Mouse (Mus musculus): ENCODE measurements around the gene Tbp.

Gene Tbp

DNA sequence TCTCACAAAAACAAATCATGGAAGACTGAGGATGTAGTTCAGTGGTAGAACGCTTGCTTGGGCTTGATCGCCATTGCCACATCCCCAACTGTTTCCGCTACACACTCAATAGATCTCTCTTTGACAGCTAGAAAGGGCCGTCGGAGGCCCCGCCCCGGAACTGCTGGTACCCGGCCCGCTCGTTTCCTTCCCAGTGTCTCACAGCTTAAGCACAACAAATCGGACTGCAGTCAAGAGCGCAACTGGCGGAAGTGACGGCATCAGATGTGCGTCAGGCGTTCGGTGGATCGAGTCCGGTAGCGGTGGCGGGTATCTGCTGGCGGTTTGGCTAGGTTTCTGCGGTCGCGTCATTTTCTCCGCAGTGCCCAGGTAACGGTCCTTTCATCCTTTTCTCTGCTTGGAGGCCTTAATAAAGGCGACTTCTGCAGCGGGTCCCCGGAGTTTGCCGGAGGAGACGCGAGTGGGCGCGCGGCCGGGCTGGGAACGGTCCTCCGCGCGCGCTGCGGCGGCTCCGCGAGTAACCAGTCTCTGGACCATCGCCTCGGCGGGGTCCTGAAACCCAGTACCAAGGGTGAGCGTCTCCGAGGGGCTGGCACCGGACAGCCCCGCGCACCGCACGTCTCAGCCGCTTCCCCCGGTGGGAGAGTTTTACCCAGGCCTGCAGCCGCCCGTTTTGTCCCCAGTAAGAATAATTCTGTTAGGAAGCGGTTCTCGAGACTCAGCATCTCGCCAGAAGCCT, at the start of gene Tbp, which contains the start of gene Psmb1:
Gene Tbp (plus strand): TSS at position 233 of the 739 bp plus-strand sequence.
Gene Psmb1 (minus strand): TSS at position 96 of the 739 bp plus-strand sequence.
- DNase-seq (ENCODE audit: low spot score in 2 of 2), result peak; percentile 98

DNA sequence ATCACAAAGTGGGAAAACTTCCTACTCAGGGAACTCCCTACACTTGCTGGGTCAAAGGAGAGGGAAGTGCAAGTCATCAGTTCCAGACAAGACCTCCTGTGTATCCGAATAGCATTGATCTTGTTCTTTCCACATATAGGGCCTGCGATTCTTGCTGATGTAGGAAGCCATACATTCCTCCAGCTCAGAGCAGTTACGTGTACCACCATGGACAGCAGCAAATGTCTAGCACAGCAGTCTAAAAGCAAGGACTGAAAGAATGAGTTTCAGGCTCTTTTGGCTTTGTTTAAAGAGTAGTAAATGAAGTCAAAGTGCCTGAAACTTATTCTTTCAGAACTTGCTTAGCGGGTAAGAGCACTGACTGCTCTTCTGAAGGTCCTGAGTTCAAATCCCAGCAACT, 44.5 kb upstream of the Tbp start:
- no peak for DNase-seq (ENCODE audit: low spot score in 2 of 2)

DNA sequence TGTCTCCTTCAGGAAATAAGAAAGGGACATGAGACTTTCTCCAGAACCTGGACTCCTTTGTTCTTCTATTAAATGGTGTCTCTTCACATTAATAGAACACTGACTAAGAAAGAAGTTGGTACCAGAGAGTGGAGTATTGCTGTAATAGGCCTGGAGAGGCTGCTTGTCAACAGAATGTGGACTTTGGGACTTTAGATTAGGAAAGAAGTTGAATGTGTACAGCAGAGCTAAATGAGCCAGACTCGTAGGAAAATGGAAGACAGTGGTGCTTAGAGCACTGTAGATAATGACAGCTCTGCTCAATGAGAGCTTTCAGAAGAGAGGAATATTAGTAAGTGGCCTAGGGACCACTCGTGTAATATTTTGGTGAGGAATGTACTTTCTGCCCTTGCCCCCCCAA, 43.1 kb upstream of the Tbp start:
- DNase-seq (ENCODE audit: low spot score in 2 of 2), result no peak

GRCm38 (mm10) chr17:15459761-15460160, 39.9 kb upstream of the Tbp start:
- no peak for DNase-seq (ENCODE audit: low spot score in 2 of 2)

DNA sequence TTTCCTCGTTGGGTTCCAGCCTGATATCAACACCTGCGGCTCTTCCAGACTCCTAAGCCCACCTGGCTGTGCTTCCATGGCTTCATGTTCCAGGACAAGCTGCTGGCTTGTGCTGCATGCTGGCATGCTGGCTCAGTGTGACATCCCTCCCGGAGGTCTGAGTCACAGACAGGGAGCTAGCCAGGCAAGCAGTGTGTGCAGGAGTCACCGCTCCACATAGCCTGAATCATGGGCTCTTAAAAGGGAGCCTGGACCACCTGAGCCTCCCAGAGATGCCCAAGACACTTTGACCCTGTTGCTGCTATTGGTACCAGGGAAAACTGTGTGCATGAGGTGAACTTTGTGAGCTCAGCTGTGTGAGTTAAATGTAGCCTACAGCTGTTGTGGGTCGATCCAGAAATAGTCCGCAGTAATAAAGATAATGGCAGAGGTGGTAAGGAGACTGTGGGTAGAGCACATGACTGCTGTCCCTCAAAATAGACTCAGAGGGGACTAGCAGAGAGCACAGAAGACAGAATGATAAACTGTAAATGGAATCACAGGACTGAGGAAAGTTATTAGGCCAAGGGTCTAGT, 37.7 kb upstream of the Tbp start:
- DNase-seq (ENCODE audit: low spot score in 2 of 2), result no peak

- peak; percentile 51 to 52 for DNase-seq (ENCODE audit: low spot score in 2 of 2)
These were observed 32.0 kb upstream of the Tbp start for GRCm38 (mm10) chr17:15467669-15468068.

GRCm38 (mm10) chr17:15472671-15473070, 27.0 kb upstream of the Tbp start:
- DNase-seq (ENCODE audit: low spot score in 2 of 2), result no peak

DNA sequence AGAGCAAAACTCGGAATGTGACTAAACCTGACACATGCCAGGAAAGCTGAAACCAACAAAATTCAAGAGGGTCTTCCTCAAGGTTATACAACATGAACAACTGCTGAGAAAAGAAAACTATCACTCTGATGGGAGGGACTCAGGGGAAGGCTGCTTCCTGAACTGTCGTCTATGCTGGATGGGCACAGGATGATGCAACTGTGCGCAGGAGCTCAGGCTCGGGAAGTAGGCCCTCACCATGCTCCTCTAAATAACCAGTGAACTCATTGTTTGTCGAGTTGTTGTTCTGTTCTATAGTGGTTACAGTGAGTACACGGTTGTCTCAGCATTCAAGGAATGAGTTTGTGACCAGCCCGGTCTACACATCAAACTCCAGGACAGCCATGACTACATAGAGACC, 9.1 kb upstream of the Tbp start:
- no peak for DNase-seq (ENCODE audit: low spot score in 2 of 2)

- peak; percentile 93 for DNase-seq (ENCODE audit: low spot score in 2 of 2)
These were observed 1.6 kb upstream of the Tbp start for GRCm38 (mm10) chr17:15497882-15498752.

DNA sequence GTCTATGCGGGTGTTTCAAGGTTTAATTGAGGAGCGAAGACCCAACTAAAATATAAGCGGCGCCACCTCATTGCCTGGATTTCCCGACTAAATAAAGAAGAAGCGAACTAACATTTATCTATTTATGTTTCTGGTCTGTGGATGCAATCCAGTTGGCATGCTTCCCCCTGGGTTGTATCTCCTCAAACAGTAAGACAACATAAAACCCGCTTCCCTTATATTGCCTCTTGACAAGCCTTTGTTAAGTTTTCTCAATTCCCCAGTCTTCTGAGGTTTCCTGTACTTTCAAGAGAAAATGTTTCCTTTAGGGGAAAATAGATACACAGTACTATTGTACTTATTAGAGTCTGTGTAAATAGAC, 955 bp upstream of the Tbp start:
- DNase-seq (ENCODE audit: low spot score in 2 of 2), result no peak

DNA sequence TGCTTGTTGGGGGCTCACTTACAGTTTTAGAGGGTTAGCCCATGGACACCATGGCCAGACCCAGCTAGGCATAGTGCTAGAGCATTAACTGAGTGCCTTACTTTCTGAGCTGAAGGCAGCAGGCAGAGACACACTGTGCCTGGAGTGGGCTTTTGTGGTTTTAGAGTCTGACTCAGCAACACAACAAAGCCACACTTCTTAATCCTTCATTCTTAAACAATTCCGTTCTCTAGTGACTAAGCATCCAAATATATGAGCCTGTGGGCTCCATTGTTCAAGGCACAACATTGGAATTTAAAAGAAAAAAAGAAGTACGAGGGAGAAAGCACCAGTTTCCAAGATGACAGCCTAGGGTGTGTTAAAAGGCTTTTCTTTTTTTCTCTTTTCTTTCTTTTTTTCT, 11.0 kb downstream of the Tbp start:
- no peak for DNase-seq (ENCODE audit: low spot score in 2 of 2)

GRCm38 (mm10) chr17:15517776-15518175, 18.1 kb downstream of the Tbp start:
- DNase-seq (ENCODE audit: low spot score in 2 of 2), result no peak

DNA sequence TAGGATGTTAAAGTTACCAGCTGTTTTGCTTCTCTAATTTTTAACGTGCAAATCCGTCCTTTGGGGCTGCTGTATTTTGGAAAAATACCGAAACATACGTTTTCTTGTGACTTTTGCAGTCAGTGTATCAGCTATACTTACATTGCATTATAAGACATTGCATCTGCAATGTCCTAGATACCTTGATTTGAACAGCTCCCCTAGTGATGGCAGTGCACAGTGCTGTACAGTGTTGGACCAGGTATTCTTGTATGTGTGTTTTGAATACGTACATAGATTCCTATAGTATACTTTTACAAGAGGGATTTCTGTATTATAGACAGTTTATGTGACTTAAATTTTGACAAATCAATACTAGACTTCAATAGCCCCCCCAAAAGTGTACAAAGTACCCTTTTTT, 18.5 kb downstream of the Tbp start:
- no peak for DNase-seq (ENCODE audit: low spot score in 2 of 2)

DNA sequence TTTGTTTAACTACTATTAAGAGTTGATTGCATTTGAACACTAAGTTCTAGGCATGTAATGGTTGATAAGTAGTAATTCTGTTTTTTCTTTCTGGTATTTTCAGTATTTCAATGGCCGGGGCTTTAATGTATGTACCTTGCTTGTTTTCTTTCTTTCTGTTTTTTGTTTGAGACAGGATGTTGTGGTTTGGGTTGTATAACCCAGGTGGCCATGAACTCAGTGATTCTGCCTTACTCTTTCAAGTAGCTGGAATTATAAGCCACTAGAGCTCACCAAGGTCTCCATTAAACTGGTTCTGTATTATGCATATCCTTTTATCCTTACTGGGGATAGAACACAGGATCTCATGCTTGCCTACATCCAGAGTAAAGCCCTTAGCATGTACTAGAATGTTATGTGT, 19.1 kb downstream of the Tbp start:
- no peak for DNase-seq (ENCODE audit: low spot score in 2 of 2)

DNA sequence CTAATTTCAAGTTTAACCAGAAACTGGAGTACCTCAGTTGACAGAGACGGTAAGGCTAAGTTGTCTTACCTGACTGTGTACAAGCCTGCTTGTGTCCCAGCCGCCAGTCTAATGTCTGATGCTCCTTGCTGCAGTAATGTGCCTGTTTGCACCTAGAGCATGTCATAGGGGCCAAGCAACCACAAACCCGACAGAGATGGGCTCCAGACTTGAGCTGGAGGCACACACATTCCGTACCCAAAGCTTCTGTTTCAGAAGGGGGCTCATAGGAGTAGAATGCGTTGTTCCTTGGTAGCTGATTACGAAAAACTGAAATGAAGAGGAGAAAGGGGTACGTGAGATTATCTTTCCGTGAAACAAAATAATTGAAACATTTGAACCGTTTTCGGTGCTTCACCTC, 26.6 kb downstream of the Tbp start:
- DNase-seq (ENCODE audit: low spot score in 2 of 2), result no peak

- peak; percentile 81 to 87 for DNase-seq (ENCODE audit: low spot score in 2 of 2)
These were observed 27.5 kb downstream of the Tbp start, which contains the start of gene Pdcd2 for GRCm38 (mm10) chr17:15526986-15527810. Gene Pdcd2 (minus strand): TSS chr17:15527301.

DNA sequence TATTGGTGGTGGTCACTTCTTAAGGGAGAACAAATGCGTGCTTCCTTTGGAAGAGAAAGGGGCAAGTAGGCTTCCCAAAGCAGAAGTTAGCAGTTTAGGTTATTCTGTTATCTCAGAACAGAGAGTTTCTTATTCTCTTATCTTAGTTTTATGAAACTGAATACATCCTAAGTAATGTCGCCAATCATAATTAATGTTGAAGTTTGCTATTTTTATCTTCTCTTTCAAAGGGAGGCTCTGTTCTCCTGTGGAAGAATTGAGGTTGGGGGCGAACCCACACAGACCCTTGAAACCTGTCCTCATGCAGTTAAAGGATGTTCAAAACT, 28.1 kb downstream of the Tbp start:
- no peak for DNase-seq (ENCODE audit: low spot score in 2 of 2)

DNA sequence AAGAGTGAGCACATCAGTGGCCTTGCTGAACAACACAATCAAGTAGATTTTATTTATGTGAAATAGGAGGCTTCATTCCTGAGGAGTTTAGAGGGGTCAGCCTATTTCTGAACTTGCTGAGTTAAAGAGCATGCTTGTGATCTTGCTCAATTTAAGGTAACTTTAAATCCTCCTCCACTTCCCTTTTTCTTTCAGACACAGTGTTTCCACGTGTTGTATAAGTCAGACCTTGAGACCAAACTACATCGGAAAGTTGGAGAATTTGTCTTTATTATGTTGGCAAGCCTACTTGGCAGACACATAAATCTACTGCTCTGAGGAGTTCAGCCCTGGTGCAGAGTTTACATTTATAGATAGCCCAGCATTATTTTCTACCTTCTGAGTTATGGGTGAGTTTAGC, 29.2 kb downstream of the Tbp start:
- no peak for DNase-seq (ENCODE audit: low spot score in 2 of 2)

- no peak for DNase-seq (ENCODE audit: low spot score in 2 of 2)
These were observed 30.5 kb downstream of the Tbp start for GRCm38 (mm10) chr17:15530141-15530540.

- no peak for DNase-seq (ENCODE audit: low spot score in 2 of 2)
These were observed 35.6 kb downstream of the Tbp start for GRCm38 (mm10) chr17:15535162-15535800.

GRCm38 (mm10) chr17:15535943-15536342, 36.3 kb downstream of the Tbp start:
- DNase-seq (ENCODE audit: low spot score in 2 of 2), result no peak

All from frontal cortex, postnatal 25 days (tissue).